9 mouse cellular contexts compared by ENCODE assay signal in genomic region chr17:64346135-64346534, GRCm38 (mm10). TPM values are rescaled to one million over a fixed set of nuclear protein-coding genes. Genes with fewer than 3 reads are reported as not detected.
A peak's percentile ranks its signal among the peaks of the same experiment; 100 is the strongest.
DNase-seq lines count a peak whose midpoint lies in the region; ATAC-seq lines count a peak whose summit lies in the region.
"Had no signal": no experiment of that assay in that cellular context is flagged by ENCODE, and none has a peak within 500 bp of the region (broad histone marks: within the 10 kb centered on the region; RNA-seq: fewer than 3 reads in every experiment).

No protein-coding gene starts in this region.

- H3K27ac ChIP-seq in heart, embryonic 12.5 days (ENCODE audit: poor library complexity, severe bottlenecking) = no peak overlapping the region
- no peak overlapping the region for H3K27ac ChIP-seq in limb, embryonic 12.5 days

- ATAC-seq in heart, embryonic 12.5 days (ENCODE audit: insufficient number of reproducible peaks, low FRiP score) = no peak
- no peak for ATAC-seq in limb, embryonic 12.5 days (ENCODE audit: insufficient number of reproducible peaks, insufficient read depth, low FRiP score, low TSS enrichment, low read depth)
- no peak for ATAC-seq in frontal cortex, adult (ENCODE audit: low TSS enrichment)

- no peak overlapping the region for H3K9ac ChIP-seq in heart, embryonic 12.5 days
- no peak overlapping the region for H3K9ac ChIP-seq in limb, embryonic 12.5 days (replicated peaks)

- WGBS in heart, embryonic 12.5 days = 30% methylated on average over 17 of the region's 17 CpGs
- WGBS in limb, embryonic 12.5 days = 29% methylated on average over 17 of the region's 17 CpGs

- DNase-seq in heart, adult 9 months (ENCODE audit: low spot score in 2 of 2) = no peak
- DNase-seq in ovary, adult 18-20 months (ENCODE audit: low spot score) = peak; percentile 11
- no peak for DNase-seq in ovary, postnatal 10 days (ENCODE audit: low spot score)
- no peak for DNase-seq in left cerebral cortex, adult 9 months (ENCODE audit: low spot score in 2 of 2)
- DNase-seq in adrenal gland, postnatal 36 days = no peak
- DNase-seq: kidney, adult 11 months had no signal

- H3K4me1 ChIP-seq in heart, embryonic 12.5 days (replicated peaks) = peaks cover 14% of the 10 kb centered on the region
- H3K4me1 ChIP-seq in limb, embryonic 12.5 days (replicated peaks) = peaks cover 4% of the 10 kb centered on the region; the same call in 1 of the 2 replicates

- H3K4me3 ChIP-seq in heart, embryonic 12.5 days = peak overlapping the region; percentile 20; the same call in 1 of the 2 replicates
- H3K4me3 ChIP-seq in limb, embryonic 12.5 days (replicated peaks) = no peak overlapping the region

- H3K27me3 ChIP-seq in heart, embryonic 12.5 days (replicated peaks) = no peaks in the 10 kb centered on the region
- H3K27me3 ChIP-seq in limb, embryonic 12.5 days = no peaks in the 10 kb centered on the region

- no peaks in the 10 kb centered on the region for H3K9me3 ChIP-seq in heart, embryonic 12.5 days (replicated peaks)
- H3K9me3 ChIP-seq in limb, embryonic 12.5 days = no peaks in the 10 kb centered on the region

- no peaks in the 10 kb centered on the region for H3K36me3 ChIP-seq in heart, embryonic 12.5 days
- no peaks in the 10 kb centered on the region for H3K36me3 ChIP-seq in limb, embryonic 12.5 days

- peak overlapping the region; percentile 61 for H3K4me2 ChIP-seq in heart, embryonic 12.5 days
- peak overlapping the region; percentile 46 for H3K4me2 ChIP-seq in limb, embryonic 12.5 days

RNA-seq across cellular contexts. Expression of gene Pja2, which starts 14.4 kb away (rescaled TPM):
- 84.1 and 87.5 TPM in 2 replicates for polyA plus RNA-seq in heart, embryonic 12.5 days (2016; fragmentation: Nextera tagmentation; extraction: Ambion mirVana)
- 68.5 and 76.3 TPM in 2 replicates for polyA plus RNA-seq in limb, embryonic 12.5 days (2016; fragmentation: Nextera tagmentation; extraction: Ambion mirVana)
- 10 to 100 TPM; 73.0 to 82.3 TPM for total RNA-seq in adrenal gland, postnatal 36 days (2021)
